Mouse (Mus musculus) forebrain, embryonic 16.5 days (tissue): ENCODE measurements around the gene Lmnb2. TPM values are rescaled to one million over a fixed set of nuclear protein-coding genes. Genes with fewer than 3 reads are reported as not detected.

Source experiments
- ATAC-seq: fragments of 200-750 bp; cut with Nextera tagmentation; 2 replicates; pipeline ENCODE4 v1.8.0; 2017; ENCODE audit warnings: mild to moderate bottlenecking, moderate library complexity
- H3K27ac ChIP-seq: fragments of 300-500 bp; sonication (generic); 2 replicates; pipeline ENCODE4 v1.5.1; 2014; ENCODE audit warnings: low read length, control low read depth
- H3K27me3 ChIP-seq: fragments of 300-500 bp; sonication (generic); replicated peaks from 2 replicates; pipeline ENCODE4 v1.6.1; 2014; ENCODE audit warnings: low read length; ENCODE audit not compliant: control insufficient read depth, insufficient read depth
- H3K36me3 ChIP-seq: fragments of 300-500 bp; sonication (generic); 2 replicates; pipeline ENCODE4 v1.6.1; 2014; ENCODE audit not compliant: control insufficient read depth, insufficient read depth
- H3K4me1 ChIP-seq: fragments of 300-500 bp; sonication (generic); replicated peaks from 2 replicates; pipeline ENCODE4 v1.6.1; 2014; ENCODE audit warnings: low read length; ENCODE audit not compliant: control insufficient read depth, insufficient read depth
- H3K4me2 ChIP-seq: fragments of 300-500 bp; sonication (generic); 2 replicates; pipeline ENCODE4 v1.6.1; 2014; ENCODE audit warnings: mild to moderate bottlenecking, low read length, control low read depth
- H3K4me3 ChIP-seq: fragments of 300-500 bp; sonication (generic); replicated peaks from 2 replicates; pipeline ENCODE4 v1.5.1; 2014; ENCODE audit warnings: mild to moderate bottlenecking, low read length, control low read depth
- H3K9ac ChIP-seq: fragments of 300-500 bp; sonication (generic); replicated peaks from 2 replicates; pipeline ENCODE4 v1.6.1; 2014; ENCODE audit warnings: low read depth, low read length, control low read depth
- H3K9me3 ChIP-seq: fragments of 300-500 bp; sonication (generic); 2 replicates; pipeline ENCODE4 v1.6.1; 2016; ENCODE audit warnings: low read length; ENCODE audit not compliant: control insufficient read depth
- WGBS: fragments of 180-500 bp; shearing (Covaris S2); extraction: QIAGEN DNeasy Blood & Tissue Kit; methylation state at CpG from one replicate; pipeline ENCODE4 v1.1.7; 2014; 5-methylcytosine and 5-hydroxymethylcytosine counted together
- polyA plus RNA-seq: library from polyadenylated mRNA; unstranded; fragments of >200 nt; fragmentation: Nextera tagmentation; extraction: Ambion mirVana; gene quantifications from 2 replicates; pipeline ENCODE4 v1.2.1, GENCODE M21; 2015

Gene Lmnb2
- polyA plus RNA-seq, 1 experiment from 2014 or later, result 59.8 TPM

DNA sequence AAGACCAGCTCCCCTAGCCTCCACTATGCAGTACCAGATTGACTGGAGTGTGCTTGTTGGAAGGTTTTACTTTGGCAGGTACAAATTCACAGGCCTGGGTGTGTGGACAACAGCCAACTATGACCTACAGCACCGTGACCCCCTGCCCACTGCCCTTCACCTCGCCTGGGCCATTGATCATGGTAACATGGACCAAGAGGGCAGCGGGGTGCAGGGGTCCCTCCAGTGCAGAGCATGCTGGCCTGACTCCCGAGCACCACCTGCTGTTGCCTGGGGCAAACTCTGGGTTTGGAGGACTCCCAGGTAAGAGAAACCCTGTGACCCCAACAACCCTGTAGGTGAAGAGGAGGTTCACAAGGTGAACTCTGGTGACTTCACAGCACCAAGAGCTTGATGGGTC is 39.7 kb upstream of the Lmnb2 start:
- no peak overlapping the region for H3K4me2 ChIP-seq
- no peak overlapping the region for H3K9ac ChIP-seq
- H3K27me3 ChIP-seq, result no peaks in the 10 kb centered on the region
- no peaks in the 10 kb centered on the region for H3K9me3 ChIP-seq
- 0 out of 2 replicates have a peak, but pooled peaks cover 5% of the 10 kb centered on the region for H3K4me1 ChIP-seq
- no peak for ATAC-seq
- H3K27ac ChIP-seq, result no peak overlapping the region
- H3K4me3 ChIP-seq, result no peak overlapping the region
- no peaks in the 10 kb centered on the region for H3K36me3 ChIP-seq
- WGBS, result 64% methylated on average over 4 of the region's 4 CpGs

DNA sequence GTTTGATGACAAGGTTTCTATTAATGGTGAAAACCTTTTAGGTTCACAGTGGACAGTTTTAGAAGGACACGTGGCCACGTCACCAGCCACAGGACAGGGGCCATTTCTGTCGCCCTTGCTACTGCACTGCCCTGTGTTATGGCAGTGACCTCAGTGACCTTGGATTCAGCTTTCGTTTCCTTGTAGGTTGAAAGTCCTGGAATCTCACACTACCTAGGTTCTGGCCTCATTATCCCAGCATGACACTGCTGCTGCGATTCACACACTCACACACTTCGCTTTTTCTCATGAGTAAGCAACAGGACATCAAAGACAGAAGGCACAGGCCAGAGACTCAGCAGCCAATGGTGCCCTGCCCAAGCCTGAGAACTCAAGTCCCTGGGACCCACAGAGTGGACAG is 38.9 kb upstream of the Lmnb2 start:
- Histone ChIP-seq H3K9ac (no peak overlapping the region), H3K4me2 (no peak overlapping the region), H3K4me3 (no peak overlapping the region), H3K36me3 (no peaks in the 10 kb centered on the region), H3K9me3 (no peaks in the 10 kb centered on the region), H3K4me1 (0 out of 2 replicates have a peak, but pooled peaks cover 5% of the 10 kb centered on the region), H3K27me3 (no peaks in the 10 kb centered on the region), H3K27ac (no peak overlapping the region)
- 81% methylated on average over 6 of the region's 6 CpGs for WGBS
- no peak for ATAC-seq

DNA sequence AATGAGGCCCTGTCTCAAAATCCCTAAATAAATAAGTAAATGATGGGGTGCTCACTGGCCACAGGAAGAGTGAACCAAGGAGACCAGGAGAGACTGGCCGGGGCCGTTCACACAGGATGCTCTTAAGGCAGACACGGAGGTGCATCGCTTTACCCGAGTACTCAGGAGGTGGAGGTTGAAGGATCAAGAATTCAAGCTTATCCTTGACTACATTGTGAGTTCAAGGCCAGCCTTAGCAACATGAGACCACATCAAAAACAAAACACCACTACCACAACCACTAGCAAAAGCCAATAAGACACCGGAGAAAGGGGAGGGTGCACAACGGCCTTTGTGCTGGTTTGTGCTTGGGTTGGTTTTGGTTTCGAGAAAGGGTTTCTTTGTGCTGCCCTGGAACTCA is 38.3 kb upstream of the Lmnb2 start:
- no peak overlapping the region for H3K4me3 ChIP-seq
- H3K4me2 ChIP-seq, result no peak overlapping the region
- 97% methylated on average over 8 of the region's 8 CpGs for WGBS
- H3K9ac ChIP-seq, result no peak overlapping the region
- H3K27me3 ChIP-seq, result no peaks in the 10 kb centered on the region
- no peak for ATAC-seq
- no peaks in the 10 kb centered on the region for H3K36me3 ChIP-seq
- H3K9me3 ChIP-seq, result no peaks in the 10 kb centered on the region
- H3K27ac ChIP-seq, result no peak overlapping the region
- H3K4me1 ChIP-seq, result 0 out of 2 replicates have a peak, but pooled peaks cover 3% of the 10 kb centered on the region

DNA sequence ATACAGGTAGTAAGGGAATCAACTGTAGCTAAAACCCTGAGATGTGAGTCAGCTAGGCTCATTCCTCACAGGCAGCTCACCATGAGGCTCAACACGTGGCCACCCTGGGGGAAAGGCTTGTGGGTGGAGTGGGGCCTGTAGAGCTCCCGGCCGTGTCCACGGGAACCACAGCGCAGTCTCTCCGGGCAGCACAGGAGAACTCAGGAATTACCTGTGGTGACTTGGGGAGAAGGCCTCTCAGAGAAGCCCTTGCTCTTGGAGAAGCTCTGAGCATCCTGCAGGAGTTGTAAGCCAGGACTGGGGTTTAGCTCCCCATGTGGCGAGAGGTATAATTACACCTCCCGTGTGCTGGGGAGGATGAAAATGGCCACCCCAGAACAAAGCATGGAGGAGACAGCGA is 37.5 kb upstream of the Lmnb2 start:
- Histone ChIP-seq H3K27ac (no peak overlapping the region), H3K9me3 (no peaks in the 10 kb centered on the region), H3K36me3 (no peaks in the 10 kb centered on the region), H3K27me3 (no peaks in the 10 kb centered on the region), H3K9ac (no peak overlapping the region), H3K4me1 (no peaks in the 10 kb centered on the region), H3K4me3 (no peak overlapping the region), H3K4me2 (no peak overlapping the region)
- WGBS, result 20% methylated on average over 9 of the region's 9 CpGs
- ATAC-seq, result peak; percentile 43; the same call in 1 of the 2 replicates

DNA sequence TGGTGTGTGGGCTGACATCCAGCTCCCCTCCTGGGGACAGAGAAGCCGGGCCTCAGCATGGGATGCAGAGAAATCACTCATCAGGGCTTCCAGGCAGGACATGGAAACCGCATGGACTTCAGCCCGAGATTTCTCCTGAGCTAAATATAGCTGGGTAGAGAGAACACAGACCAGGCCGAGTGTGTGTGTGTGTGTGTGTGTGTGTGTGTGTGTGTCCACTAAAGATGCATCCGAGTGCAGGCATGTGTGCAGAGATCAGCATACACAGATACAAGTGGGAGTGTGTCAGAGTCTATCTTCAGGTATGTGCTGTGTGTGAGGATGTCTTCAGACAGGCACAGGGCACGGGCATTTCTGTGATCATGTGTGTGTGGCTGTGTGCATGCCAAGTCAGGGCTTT is 36.8 kb upstream of the Lmnb2 start:
- no peak for ATAC-seq
- 60% methylated on average over 6 of the region's 6 CpGs for WGBS
- no peak overlapping the region for H3K4me3 ChIP-seq
- H3K27me3 ChIP-seq, result no peaks in the 10 kb centered on the region
- no peaks in the 10 kb centered on the region for H3K9me3 ChIP-seq
- no peak overlapping the region for H3K4me2 ChIP-seq
- H3K36me3 ChIP-seq, result no peaks in the 10 kb centered on the region
- H3K9ac ChIP-seq, result no peak overlapping the region
- no peaks in the 10 kb centered on the region for H3K4me1 ChIP-seq
- no peak overlapping the region for H3K27ac ChIP-seq

DNA sequence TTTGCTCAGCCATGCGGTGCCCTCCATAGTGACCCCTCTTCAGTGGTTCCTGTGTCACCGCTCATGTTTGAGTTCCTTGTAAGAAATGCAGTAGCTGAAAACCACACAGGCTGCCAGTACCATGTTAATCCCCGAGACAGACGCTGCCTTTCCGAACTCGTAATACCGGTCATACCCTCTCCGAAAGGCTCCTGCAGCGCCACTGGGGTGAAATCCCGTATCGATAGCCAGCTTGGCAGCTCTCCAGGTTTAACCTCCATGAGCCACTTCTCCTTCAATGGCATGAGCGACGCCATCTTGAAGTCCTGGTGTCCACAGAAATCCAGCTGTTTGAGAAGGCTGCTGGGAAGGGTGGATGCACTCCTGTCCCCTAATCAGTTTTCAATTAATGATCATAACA is 36.4 kb upstream of the Lmnb2 start:
- Histone ChIP-seq H3K4me1 (no peaks in the 10 kb centered on the region), H3K9me3 (no peaks in the 10 kb centered on the region), H3K9ac (no peak overlapping the region), H3K27me3 (no peaks in the 10 kb centered on the region), H3K36me3 (no peaks in the 10 kb centered on the region), H3K27ac (no peak overlapping the region), H3K4me2 (no peak overlapping the region), H3K4me3 (no peak overlapping the region)
- no peak for ATAC-seq
- 66% methylated on average over 13 of the region's 13 CpGs for WGBS

DNA sequence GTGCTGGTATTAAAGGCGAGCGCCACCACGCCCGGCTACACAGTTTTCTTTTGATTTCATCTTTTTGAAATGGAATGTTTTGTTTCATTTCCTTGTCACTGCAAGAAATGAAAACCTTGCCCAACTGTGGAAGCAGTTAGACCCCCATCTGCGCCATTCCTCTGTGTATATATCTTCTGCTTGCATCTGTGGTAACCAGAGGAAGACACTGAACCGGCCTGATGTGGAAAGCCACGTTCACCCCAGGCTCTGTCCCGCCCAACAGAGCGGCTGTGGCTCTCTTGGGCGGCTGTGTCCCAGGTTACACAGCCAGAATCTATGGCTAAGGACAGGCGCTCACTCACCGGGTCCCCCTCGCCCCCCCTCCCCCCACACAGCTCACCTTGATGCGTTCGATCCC is 34.4 kb upstream of the Lmnb2 start:
- no peaks in the 10 kb centered on the region for H3K4me1 ChIP-seq
- no peaks in the 10 kb centered on the region for H3K9me3 ChIP-seq
- H3K4me3 ChIP-seq, result no peak overlapping the region
- no peak overlapping the region for H3K27ac ChIP-seq
- no peaks in the 10 kb centered on the region for H3K36me3 ChIP-seq
- no peak overlapping the region for H3K9ac ChIP-seq
- no peak overlapping the region for H3K4me2 ChIP-seq
- WGBS, result 74% methylated on average over 15 of the region's 15 CpGs
- ATAC-seq, result no peak
- H3K27me3 ChIP-seq, result no peaks in the 10 kb centered on the region

DNA sequence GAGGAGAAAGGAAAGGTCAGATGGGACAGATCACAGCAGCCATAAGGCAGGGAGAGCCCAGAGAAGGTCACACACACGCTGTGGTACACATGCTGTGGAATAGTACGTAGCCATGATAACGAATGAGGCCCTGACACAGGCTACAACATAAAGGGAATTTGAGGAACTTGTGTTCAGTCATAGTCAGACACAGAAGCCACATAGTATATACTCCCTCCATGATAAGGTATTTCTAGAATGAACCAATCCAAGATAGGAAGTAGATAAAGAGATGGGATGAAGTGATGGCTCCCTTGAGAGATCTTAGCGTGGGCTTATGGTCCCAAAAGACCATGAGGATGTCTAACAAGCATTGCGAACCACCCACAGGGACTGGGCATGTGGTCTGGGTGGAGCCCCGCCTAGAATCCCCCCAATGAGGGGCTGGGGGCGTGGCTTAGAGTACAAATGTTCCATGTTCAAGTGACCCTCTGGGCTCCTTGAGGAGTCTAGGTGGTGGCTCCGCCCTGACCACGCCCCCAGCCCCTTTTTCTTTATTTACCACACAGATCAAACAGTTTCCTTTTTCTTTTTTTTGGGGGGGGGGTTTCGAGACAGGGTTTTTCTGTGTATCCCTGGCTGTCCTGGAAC is 33.8 kb upstream of the Lmnb2 start:
- Histone ChIP-seq H3K9me3 (no peaks in the 10 kb centered on the region), H3K36me3 (no peaks in the 10 kb centered on the region), H3K4me1 (no peaks in the 10 kb centered on the region), H3K4me3 (no peak overlapping the region), H3K9ac (no peak overlapping the region), H3K27me3 (no peaks in the 10 kb centered on the region), H3K4me2 (no peak overlapping the region), H3K27ac (no peak overlapping the region)
- no peak for ATAC-seq
- WGBS, result 78% methylated on average over 10 of the region's 10 CpGs

DNA sequence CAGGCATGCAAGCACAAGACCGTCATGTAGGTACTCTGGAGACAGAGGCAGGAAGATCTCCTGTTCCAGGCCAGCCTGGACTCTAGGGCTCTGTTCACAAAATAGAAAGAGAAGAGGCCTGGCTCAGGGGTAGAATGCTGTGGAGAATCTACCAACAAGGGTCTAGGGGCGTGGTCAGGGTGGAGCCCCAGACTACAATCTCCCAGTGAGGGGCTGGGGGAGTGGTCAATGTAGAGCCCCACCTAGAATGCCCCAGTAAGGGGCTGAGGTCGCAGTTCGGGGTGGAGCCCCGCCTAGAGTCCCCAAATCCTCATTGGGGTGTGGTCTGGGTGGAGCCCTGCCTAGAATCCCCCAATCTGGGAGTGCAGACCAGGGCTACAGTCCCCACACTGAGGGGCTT is 32.3 kb upstream of the Lmnb2 start:
- Histone ChIP-seq H3K4me3 (no peak overlapping the region), H3K27ac (no peak overlapping the region), H3K4me2 (no peak overlapping the region), H3K27me3 (no peaks in the 10 kb centered on the region), H3K9ac (no peak overlapping the region), H3K9me3 (no peaks in the 10 kb centered on the region), H3K4me1 (no peaks in the 10 kb centered on the region), H3K36me3 (no peaks in the 10 kb centered on the region)
- ATAC-seq, result no peak
- WGBS, result 24% methylated on average over 5 of the region's 5 CpGs

DNA sequence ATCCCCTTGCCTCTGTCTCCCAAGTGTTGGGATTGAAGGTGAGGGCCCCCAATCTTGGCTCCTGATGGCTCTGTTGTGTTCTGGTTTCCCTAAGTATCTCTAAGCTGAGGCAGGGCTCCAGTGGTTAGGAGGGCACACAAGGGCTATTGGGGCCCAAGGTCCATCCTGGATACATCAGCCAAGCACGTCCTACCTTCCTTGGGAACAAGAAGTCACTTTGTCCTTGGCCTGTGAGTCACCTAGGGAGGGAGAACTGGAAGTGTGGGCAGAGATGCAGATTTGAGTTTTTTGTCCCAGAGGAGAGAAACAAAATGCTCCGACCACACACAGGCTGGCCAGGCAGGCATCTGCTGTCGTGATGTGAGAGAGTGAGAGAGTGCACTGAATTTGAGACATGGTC is 31.0 kb upstream of the Lmnb2 start:
- Histone ChIP-seq H3K9me3 (no peaks in the 10 kb centered on the region), H3K9ac (no peak overlapping the region), H3K27ac (no peak overlapping the region), H3K36me3 (no peaks in the 10 kb centered on the region), H3K4me1 (no peaks in the 10 kb centered on the region), H3K27me3 (no peaks in the 10 kb centered on the region), H3K4me2 (no peak overlapping the region), H3K4me3 (no peak overlapping the region)
- 68% methylated on average over 3 of the region's 3 CpGs for WGBS
- ATAC-seq, result no peak
